Mouse (Mus musculus): ENCODE results near the gene Vegfb. TPM values are rescaled to one million over a fixed set of nuclear protein-coding genes. Genes with fewer than 3 reads are reported as not detected.

Gene Vegfb
- total RNA-seq, 2 experiments from 2014 or later = 2.8 to 7.8 TPM

GRCm38 (mm10) chr19:6942249-6942691 lies 45.2 kb downstream of the Vegfb start, which contains the start of gene Gpr137:
Gpr137 (minus strand) TSS chr19:6942480.
- peak; percentile 82 for ATAC-seq (ENCODE audit: poor library complexity, severe bottlenecking)

- ATAC-seq (ENCODE audit: poor library complexity, severe bottlenecking) = peak; percentile 86
These were observed 45.8 kb downstream of the Vegfb start, which contains the start of gene Bad for GRCm38 (mm10) chr19:6941372-6942248. Bad (plus strand) TSS chr19:6941861.

- no peak for ATAC-seq (ENCODE audit: poor library complexity, severe bottlenecking)
These were observed 46.8 kb downstream of the Vegfb start for GRCm38 (mm10) chr19:6940396-6941351.

- no peak for ATAC-seq (ENCODE audit: poor library complexity, severe bottlenecking)
These were observed 48.1 kb downstream of the Vegfb start for GRCm38 (mm10) chr19:6939106-6940002.

- no peak for ATAC-seq (ENCODE audit: poor library complexity, severe bottlenecking)
These were observed 49.6 kb downstream of the Vegfb start for GRCm38 (mm10) chr19:6937541-6938465.

GRCm38 (mm10) chr19:6936299-6936698 lies 51.2 kb downstream of the Vegfb start:
- peak; percentile 43; the same call in 1 of the 2 replicates for ATAC-seq (ENCODE audit: poor library complexity, severe bottlenecking)

- ATAC-seq (ENCODE audit: poor library complexity, severe bottlenecking) = no peak
These were observed 53.1 kb downstream of the Vegfb start, which contains the start of gene Kcnk4 for GRCm38 (mm10) chr19:6934195-6934977. Kcnk4 (minus strand) TSS chr19:6934515.

GRCm38 (mm10) chr19:6933436-6934194 lies 53.8 kb downstream of the Vegfb start:
- ATAC-seq (ENCODE audit: poor library complexity, severe bottlenecking) = peak; percentile 27; the same call in 1 of the 2 replicates

GRCm38 (mm10) chr19:6933102-6933435 lies 54.4 kb downstream of the Vegfb start:
- ATAC-seq (ENCODE audit: poor library complexity, severe bottlenecking) = no peak

Other genes starting within 250 kb of the Vegfb start
- gene Rps6ka4, start 147.0 kb downstream of the Vegfb start, total RNA-seq (2015) = 5.5 and 7.3 TPM in 2 replicates
- 17.2 and 21.4 TPM in 2 replicates for gene Rps6ka4, start 147.0 kb downstream of the Vegfb start, total RNA-seq (2017)
- gene Ccdc88b, start 129.4 kb downstream of the Vegfb start, total RNA-seq (2015) = 12.0 and 13.3 TPM in 2 replicates
- gene Ccdc88b, start 129.4 kb downstream of the Vegfb start, total RNA-seq (2017) = 45.9 and 78.0 TPM in 2 replicates
- gene Trmt112, start 78.0 kb downstream of the Vegfb start, total RNA-seq (2015) = 133 and 146 TPM in 2 replicates
- gene Trmt112, start 78.0 kb downstream of the Vegfb start, total RNA-seq (2017) = 176 and 188 TPM in 2 replicates
- gene Prdx5, start 77.5 kb downstream of the Vegfb start, total RNA-seq (2015) = 951 and 1,046 TPM in 2 replicates
- gene Prdx5, start 77.5 kb downstream of the Vegfb start, total RNA-seq (2017) = 1,745 and 2,032 TPM in 2 replicates
- 11.9 and 12.4 TPM in 2 replicates for gene Esrra, start 65.8 kb downstream of the Vegfb start, total RNA-seq (2015)
- gene Esrra, start 65.8 kb downstream of the Vegfb start, total RNA-seq (2017) = 24.6 and 28.9 TPM in 2 replicates
- not detected in 2 replicates for gene Catsperz, start 62.3 kb downstream of the Vegfb start, total RNA-seq (2015)
- not detected in 2 replicates for gene Catsperz, start 62.3 kb downstream of the Vegfb start, total RNA-seq (2017)
- gene Kcnk4, start 53.1 kb downstream of the Vegfb start, total RNA-seq (2015) = not detected in 2 replicates
- 0.11 TPM in 1 of 2 replicates, not detected in the other for gene Kcnk4, start 53.1 kb downstream of the Vegfb start, total RNA-seq (2017)
- gene Bad, start 45.8 kb downstream of the Vegfb start, total RNA-seq (2015) = 16.4 and 20.3 TPM in 2 replicates
- 45.2 and 67.1 TPM in 2 replicates for gene Bad, start 45.8 kb downstream of the Vegfb start, total RNA-seq (2017)
- gene Gpr137, start 45.2 kb downstream of the Vegfb start, total RNA-seq (2015) = 10.2 and 18.8 TPM in 2 replicates
- 18.4 and 20.2 TPM in 2 replicates for gene Gpr137, start 45.2 kb downstream of the Vegfb start, total RNA-seq (2017)
- 54.3 and 63.8 TPM in 2 replicates for gene Ppp1r14b, start 12.7 kb downstream of the Vegfb start, total RNA-seq (2015)
- gene Ppp1r14b, start 12.7 kb downstream of the Vegfb start, total RNA-seq (2017) = 43.8 and 45.2 TPM in 2 replicates
- 10.4 and 11.8 TPM in 2 replicates for gene Plcb3, start 11.2 kb downstream of the Vegfb start, total RNA-seq (2015)
- gene Plcb3, start 11.2 kb downstream of the Vegfb start, total RNA-seq (2017) = 13.4 and 14.1 TPM in 2 replicates
- 127 and 145 TPM in 2 replicates for gene Fkbp2, start 7.2 kb downstream of the Vegfb start, total RNA-seq (2015)
- gene Fkbp2, start 7.2 kb downstream of the Vegfb start, total RNA-seq (2017) = 141 and 155 TPM in 2 replicates
- 19.5 and 23.0 TPM in 2 replicates for gene Dnajc4, start 4.9 kb upstream of the Vegfb start, total RNA-seq (2015)
- 18.4 and 21.4 TPM in 2 replicates for gene Dnajc4, start 4.9 kb upstream of the Vegfb start, total RNA-seq (2017)
- gene Nudt22, start 8.5 kb upstream of the Vegfb start, total RNA-seq (2015) = 16.6 and 29.0 TPM in 2 replicates
- gene Nudt22, start 8.5 kb upstream of the Vegfb start, total RNA-seq (2017) = 10.1 and 16.0 TPM in 2 replicates
- gene Trpt1, start 8.5 kb upstream of the Vegfb start, total RNA-seq (2015) = 1.5 and 3.4 TPM in 2 replicates
- 2.7 and 3.4 TPM in 2 replicates for gene Trpt1, start 8.5 kb upstream of the Vegfb start, total RNA-seq (2017)
- gene Fermt3, start 31.8 kb upstream of the Vegfb start, total RNA-seq (2015) = 76.4 and 89.1 TPM in 2 replicates
- 239 and 262 TPM in 2 replicates for gene Fermt3, start 31.8 kb upstream of the Vegfb start, total RNA-seq (2017)
- gene Stip1, start 52.3 kb upstream of the Vegfb start, total RNA-seq (2015) = 90.4 and 95.8 TPM in 2 replicates
- gene Stip1, start 52.3 kb upstream of the Vegfb start, total RNA-seq (2017) = 102 and 115 TPM in 2 replicates
- 0.69 and 3.7 TPM in 2 replicates for gene Macrod1, start 69.2 kb upstream of the Vegfb start, total RNA-seq (2015)
- gene Macrod1, start 69.2 kb upstream of the Vegfb start, total RNA-seq (2017) = 0.66 and 0.77 TPM in 2 replicates
- gene Flrt1, start 118.1 kb upstream of the Vegfb start, total RNA-seq (2015) = not detected in 2 replicates
- not detected in 2 replicates for gene Flrt1, start 118.1 kb upstream of the Vegfb start, total RNA-seq (2017)
- gene Otub1, start 218.7 kb upstream of the Vegfb start, total RNA-seq (2015) = 33.6 and 40.7 TPM in 2 replicates
- gene Otub1, start 218.7 kb upstream of the Vegfb start, total RNA-seq (2017) = 76.2 and 81.8 TPM in 2 replicates
- 493 and 496 TPM in 2 replicates for gene Cox8a, start 230.0 kb upstream of the Vegfb start, total RNA-seq (2015)
- 661 and 699 TPM in 2 replicates for gene Cox8a, start 230.0 kb upstream of the Vegfb start, total RNA-seq (2017)